Mouse (Mus musculus): Measurements from ENCODE around the gene Ripk4.

Ripk4 gene

GRCm38 (mm10) chr16:97763061-97763989 lies at the start of gene Ripk4:
TSS of gene Ripk4 (minus strand) at chr16:97763787.
- DNase-seq, result peak; percentile 77 to 85

- no peak for DNase-seq
Measured at GRCm38 (mm10) chr16:97808881-97809280, 45.3 kb upstream of the Ripk4 start.

GRCm38 (mm10) chr16:97805646-97806045 lies 42.1 kb upstream of the Ripk4 start:
- no peak for DNase-seq

GRCm38 (mm10) chr16:97804680-97805547 lies 41.3 kb upstream of the Ripk4 start:
- DNase-seq, result peak; percentile 89 to 92

GRCm38 (mm10) chr16:97797950-97798869 lies 34.6 kb upstream of the Ripk4 start:
- DNase-seq, result no peak

GRCm38 (mm10) chr16:97797212-97797611 lies 33.6 kb upstream of the Ripk4 start:
- DNase-seq, result no peak

- DNase-seq, result no peak
Measured at GRCm38 (mm10) chr16:97794256-97794655, 30.7 kb upstream of the Ripk4 start.

GRCm38 (mm10) chr16:97783057-97783456 lies 19.5 kb upstream of the Ripk4 start:
- DNase-seq, result no peak

GRCm38 (mm10) chr16:97778353-97779025 lies 14.9 kb upstream of the Ripk4 start:
- DNase-seq, result peak; percentile 91 to 92

GRCm38 (mm10) chr16:97766501-97766900 lies 2.9 kb upstream of the Ripk4 start:
- no peak for DNase-seq

GRCm38 (mm10) chr16:97764626-97765025 lies 1.0 kb upstream of the Ripk4 start:
- DNase-seq, result no peak

- DNase-seq, result no peak
Measured at GRCm38 (mm10) chr16:97763990-97764340, 378 bp upstream of the Ripk4 start.

GRCm38 (mm10) chr16:97761782-97762181 lies 1.8 kb downstream of the Ripk4 start:
- peak in 1 of 2 experiments; percentile 9 for DNase-seq

- DNase-seq, result no peak
Measured at GRCm38 (mm10) chr16:97759681-97760080, 3.9 kb downstream of the Ripk4 start.

- no peak for DNase-seq
Measured at GRCm38 (mm10) chr16:97758288-97758687, 5.3 kb downstream of the Ripk4 start.

GRCm38 (mm10) chr16:97756460-97756859 lies 7.1 kb downstream of the Ripk4 start:
- DNase-seq, result no peak

- no peak for DNase-seq
Measured at GRCm38 (mm10) chr16:97752316-97752941, 11.2 kb downstream of the Ripk4 start.

- DNase-seq, result peak; percentile 20 to 36
Measured at GRCm38 (mm10) chr16:97751884-97752283, 11.7 kb downstream of the Ripk4 start.

- no peak for DNase-seq
Measured at GRCm38 (mm10) chr16:97748421-97748820, 15.2 kb downstream of the Ripk4 start.

GRCm38 (mm10) chr16:97738030-97738429 lies 25.6 kb downstream of the Ripk4 start:
- DNase-seq, result no peak

GRCm38 (mm10) chr16:97736562-97736961 lies 27.0 kb downstream of the Ripk4 start:
- no peak for DNase-seq
